Mouse (Mus musculus) granulocyte monocyte progenitor cell, adult 5-6 weeks (primary cell): ENCODE data around the gene Lgals9. TPM values are rescaled to one million over a fixed set of nuclear protein-coding genes. Genes with fewer than 3 reads are reported as not detected.
A peak's percentile ranks its signal among the peaks of the same experiment; 100 is the strongest.

Source experiments
- ATAC-seq: replicated peaks from 2 replicates; pipeline ENCODE4 v1.8.0; 2016; ENCODE audit warnings: mild to moderate bottlenecking, moderate TSS enrichment, inconsistent platforms; ENCODE audit not compliant: poor library complexity, severe bottlenecking
- total RNA-seq, 2 experiments: library from RNA; stranded (forward) in 1 of 2; stranded (reverse) in 1 of 2; fragments of 200-712, 200-1000 nt in 1 of 2; fragments of >200 nt in 1 of 2; fragmentation: Nextera tagmentation in 1 of 2; gene quantifications; 2 replicates each; pipeline ENCODE4 v1.2.3; 2014 to 2017

Gene Lgals9
- 273 and 289 TPM in 2 replicates for total RNA-seq (2014; fragmentation: Nextera tagmentation)
- 68.6 and 84.9 TPM in 2 replicates for total RNA-seq (2017)

DNA sequence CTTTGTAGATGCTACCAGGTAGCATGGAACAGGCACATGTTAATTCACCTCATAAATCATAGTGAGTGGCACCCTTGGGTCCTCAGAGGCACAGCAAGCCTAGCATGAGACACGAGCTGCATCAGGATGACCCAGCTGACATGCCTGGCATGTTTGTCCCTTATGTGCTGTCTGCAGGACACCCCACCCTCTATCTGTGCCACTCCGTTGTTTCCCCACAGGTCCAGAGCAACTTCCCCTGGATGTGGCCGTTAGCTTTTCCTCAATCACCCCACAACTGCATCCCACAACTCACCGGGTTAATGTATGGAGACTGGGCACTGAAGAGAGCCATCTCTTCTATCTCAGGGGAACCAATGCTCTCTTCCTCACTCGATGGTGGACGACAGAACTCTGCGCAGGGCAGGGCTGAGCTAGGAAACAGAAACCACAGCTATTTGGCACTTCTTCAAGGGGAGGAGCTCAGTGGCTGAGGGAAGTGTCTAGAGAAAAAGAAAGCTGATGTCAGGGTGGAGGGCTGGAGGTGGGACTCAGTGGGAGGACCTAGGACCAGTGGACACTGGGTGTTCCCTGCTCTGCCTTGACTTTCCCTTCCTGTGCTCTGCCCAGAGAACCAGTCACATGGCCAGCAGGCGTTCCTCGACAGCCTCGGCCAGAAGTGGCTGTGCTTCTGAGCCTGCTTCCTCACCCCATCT, at the start of gene Lgals9:
Lgals9 (minus strand) TSS at position 464 of the 695 bp plus-strand sequence.
- peak; percentile 81 for ATAC-seq

DNA sequence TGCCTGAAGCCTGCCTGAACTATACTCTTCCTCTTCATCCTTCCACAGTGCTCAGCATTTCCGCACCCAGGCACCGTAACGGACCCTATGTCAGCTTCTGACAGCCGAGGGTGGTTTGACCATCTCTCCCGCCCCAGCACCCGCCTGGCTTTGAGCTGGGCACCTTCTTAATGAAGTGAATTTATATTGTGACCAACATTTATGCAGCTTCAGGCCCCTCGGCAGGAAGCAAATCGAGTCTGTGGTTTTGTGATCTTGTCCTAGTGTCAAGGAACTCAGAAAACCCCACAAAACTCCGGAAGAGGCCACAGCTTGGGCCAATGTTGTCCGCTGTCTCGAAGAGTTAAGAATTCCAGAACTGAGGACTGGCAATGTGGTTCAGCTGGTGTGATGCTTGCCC, 48.9 kb upstream of the Lgals9 start:
- peak; percentile 14; the same call in 1 of the 2 replicates for ATAC-seq

DNA sequence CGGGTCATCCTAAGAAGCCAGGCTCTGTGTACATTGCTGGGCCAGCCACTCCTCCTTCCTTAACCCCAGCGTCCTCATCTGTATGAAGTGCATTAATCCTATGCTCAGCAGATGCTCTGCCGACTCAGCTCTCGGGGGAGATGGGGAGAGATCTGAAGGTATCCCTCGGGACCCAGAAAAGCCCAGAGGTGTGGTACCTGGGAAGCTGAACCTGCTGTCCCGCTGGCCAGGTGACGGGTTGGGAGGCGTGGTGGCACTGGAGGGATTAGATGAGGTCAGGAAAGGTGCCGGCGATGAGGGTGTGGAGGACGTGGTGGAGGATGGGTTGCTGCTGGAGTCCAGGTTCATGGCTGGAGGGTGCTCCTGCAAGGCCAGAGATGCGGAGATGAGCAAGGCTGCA, 48.3 kb upstream of the Lgals9 start:
- ATAC-seq, result no peak

DNA sequence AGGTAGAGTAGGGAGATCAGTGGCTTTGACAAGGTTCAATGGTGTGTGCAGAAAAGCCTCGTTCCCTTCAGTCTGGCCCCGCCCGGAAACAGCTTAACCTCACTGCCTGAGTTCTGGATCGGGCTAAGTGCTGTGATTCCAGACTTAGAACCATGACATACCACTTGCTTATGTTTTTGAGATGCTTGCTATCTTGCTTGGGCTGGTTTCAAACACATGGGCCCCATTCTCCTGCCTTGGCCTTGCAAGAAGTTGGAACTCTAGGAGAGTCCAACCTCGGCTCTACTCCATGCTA, 46.7 kb upstream of the Lgals9 start:
- ATAC-seq, result no peak

DNA sequence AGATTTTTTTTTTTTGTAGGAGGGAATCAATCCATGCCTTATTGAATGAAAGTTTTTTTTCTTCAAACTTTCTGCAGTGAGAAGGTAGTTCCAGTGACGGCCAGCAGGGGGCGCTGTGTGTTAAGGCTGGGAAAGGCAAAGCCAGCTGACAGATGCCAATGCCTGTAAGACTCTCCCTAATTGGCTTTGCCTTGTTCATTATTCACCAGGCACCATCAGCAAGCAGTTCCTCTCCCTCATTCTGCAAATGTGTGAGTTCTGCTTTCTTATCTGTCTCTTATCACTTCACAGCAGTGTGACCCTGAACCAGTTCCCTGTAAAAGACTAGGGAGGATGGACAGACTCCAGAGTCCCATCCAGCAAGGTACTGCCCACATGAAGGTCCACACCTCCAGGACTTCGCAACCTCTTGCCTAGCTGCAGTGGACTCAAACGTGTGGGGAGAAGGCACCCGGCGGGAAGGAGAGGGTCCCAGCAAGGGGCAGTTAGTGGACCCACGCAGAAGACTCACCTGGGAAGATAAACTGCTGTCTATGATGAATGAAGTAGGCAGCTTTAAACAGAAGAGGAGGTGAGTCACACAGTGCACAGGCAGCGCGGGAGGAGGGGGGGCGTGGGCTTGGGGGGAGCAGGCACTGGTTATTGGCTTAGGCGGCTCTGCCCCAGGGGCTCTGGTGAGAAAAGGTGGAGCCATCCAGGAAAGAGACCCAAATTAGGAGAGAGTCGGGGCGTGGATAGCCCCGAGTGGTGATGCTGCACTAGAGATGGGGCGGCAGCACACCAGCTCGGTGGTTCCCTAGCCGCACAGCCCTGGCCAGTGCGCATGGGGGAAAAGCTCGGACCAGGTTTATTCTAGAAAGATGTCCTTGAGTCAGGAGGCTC, 46.1 kb upstream of the Lgals9 start:
- ATAC-seq, result peak; percentile 50

DNA sequence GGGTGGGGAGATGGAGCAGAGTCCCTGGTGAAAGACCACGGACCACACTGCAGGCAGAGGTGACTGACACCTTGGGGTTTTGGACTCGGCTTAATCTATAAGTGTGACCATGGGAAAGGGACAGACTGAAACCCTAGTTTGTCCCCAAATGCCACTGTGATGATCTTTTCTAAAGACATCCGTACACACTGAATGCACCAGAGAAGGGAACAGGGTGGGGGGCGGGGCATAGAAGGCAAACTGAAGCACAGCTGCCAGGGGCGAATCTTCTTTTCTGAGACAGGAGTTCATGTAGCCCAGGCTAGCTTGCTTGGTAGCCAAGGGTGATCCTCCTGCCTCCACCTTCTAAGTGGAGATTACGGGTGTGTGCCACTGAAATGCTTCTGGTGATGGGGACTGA, 39.0 kb upstream of the Lgals9 start:
- peak; percentile 5; the same call in 1 of the 2 replicates for ATAC-seq

DNA sequence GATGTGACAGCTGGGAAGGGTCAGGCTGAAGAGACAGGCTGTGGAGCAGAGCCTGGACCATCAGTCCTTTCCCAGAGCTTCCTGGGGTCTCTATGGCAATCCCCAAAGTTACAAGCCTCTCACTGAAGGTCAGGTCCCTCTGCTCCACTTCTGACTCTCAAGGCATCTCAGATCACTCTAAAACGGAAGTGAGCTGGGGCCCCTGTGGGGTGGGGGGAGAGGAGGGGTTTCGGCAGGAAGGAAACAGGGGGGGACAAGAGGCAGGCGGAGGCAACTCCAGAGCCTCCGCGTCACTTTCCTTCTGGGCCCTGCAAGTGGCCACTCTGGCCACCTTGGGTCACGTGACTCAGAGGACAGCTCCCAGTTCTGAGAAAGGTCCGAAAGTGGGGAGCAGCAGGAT, 38.6 kb upstream of the Lgals9 start:
- peak; percentile 69 for ATAC-seq

DNA sequence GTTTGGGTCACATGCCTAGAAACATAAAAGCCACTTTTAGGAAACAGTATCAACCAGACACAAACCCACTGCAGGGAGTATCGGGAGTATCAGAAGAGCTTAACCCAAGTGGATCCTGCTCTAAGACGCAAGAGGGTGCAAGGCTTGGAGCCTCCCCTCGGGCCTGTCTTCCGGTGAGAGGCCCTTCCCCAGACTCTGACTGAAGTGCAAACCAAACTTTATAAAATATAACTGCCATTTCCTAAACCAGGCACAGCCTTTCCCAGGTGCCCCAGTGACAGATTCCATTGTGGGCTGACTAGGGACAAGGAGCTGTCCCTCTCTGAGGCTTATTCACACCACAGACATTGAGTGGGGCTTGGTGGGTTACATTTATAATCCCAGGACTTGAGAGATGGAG, 38.1 kb upstream of the Lgals9 start:
- no peak for ATAC-seq

DNA sequence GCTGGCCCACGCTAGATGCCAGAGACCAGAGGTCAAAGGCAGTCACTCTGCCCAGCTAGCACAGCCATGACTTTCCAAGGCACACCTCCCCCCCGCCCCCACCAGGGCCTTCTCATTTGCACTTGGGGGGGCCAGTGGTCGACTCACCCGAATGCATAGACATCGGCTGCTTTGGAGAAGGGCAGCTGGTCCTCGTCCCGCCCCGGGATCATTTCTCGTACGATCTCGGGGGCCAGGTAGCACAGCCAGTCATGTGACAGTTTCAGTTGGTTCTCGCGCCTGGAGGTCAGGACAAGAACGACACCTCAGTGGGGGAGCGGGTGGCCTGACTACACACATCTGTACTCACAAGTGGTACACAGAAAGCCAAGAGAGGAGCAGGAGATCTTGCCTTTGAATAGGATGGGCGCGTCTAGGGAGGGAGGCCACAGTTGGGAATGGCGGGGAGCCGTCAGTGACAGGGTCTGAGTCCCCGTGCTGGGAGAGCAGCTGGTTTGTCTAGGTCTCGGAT, 35.8 kb upstream of the Lgals9 start:
- ATAC-seq, result no peak

DNA sequence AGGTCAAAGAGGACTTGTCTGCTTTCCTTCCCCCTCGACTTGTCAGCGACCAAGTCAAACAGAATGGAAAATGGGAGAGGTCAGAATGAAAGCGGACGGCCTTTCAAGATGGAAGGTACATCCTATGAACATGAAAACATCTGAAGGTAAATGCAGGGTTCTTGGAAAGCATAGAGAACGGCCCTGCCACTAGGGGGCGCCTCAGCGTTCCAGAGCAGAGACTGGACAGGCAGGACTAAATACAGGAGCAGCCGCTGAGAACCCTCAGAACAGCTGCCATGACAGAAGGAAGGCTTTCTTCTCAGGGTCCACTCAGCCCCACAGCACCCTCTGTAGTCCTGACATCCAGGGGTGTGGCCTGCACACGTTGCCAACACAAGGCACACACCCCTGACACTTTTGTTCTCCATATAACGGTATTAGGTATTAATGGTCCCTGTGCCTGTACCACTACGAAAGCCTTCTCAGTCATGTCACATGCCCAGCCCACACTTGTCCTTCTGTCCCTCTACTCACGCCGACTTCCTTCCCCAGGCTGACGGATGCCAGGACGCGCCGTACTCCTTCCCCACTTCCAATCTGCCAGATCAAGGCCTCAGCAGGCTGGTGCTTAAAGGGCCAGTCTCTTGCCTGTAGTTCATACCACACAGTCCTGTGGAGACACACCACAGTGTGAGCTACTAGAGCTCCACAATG, 35.2 kb upstream of the Lgals9 start:
- ATAC-seq, result no peak

DNA sequence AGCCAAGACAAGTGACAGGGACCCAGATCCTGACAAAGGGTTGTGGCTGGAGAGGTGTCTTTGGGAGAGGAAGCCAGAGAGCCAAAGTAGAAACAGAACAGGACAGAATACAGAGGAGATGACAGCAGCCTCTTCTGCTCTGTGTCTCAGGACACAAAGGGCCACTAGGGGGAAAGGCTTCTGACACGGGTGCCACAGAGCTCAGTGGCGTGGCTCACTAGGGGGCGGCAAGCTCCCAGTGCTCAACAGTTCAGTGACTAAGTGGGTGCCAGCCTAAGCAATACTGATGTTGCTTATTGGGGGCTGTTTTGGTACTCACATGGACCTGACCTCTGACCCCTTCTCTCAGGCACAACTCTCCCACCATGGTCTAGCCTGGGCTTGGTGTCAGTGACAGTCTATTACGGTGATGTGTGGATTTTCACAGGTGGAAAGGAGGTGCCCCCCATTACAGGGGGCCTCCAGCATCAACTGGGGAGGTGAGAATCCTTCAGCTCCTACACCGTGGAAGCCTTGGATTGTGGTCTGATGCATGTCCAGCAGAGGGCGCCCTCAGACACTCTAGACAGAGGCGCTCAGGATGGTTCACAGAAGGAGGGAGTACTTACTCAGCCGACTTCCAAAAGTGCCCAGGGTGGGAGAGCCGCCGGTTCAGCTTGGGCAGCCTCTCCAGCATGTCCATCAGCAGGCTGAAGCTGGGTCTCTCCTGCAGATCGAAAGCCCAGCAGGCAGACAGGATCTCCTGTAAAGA, 34.4 kb upstream of the Lgals9 start:
- ATAC-seq, result peak; percentile 23; the same call in 1 of the 2 replicates

DNA sequence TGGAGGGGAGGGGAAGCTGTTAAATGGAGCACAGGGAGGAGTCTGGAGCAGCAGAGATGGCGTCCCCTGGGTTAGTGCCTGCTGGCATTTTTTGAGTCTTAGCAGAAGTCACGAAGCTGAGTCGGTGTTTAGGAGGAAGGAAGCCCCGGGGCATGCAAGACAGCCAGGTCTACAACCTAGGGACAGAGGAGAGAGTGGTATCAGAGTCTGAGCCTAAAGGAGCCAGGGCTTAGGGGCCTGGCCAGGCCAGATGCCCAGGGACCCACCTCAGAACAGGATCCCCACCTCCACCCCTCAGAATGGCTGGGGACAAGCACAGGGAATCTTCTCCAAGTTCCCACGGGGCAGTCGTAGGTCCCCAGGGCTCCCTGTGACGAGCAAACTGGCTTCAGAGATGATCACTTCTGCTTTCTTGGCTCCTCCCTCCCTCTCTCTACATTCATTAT, 32.4 kb upstream of the Lgals9 start:
- ATAC-seq, result peak; percentile 47

DNA sequence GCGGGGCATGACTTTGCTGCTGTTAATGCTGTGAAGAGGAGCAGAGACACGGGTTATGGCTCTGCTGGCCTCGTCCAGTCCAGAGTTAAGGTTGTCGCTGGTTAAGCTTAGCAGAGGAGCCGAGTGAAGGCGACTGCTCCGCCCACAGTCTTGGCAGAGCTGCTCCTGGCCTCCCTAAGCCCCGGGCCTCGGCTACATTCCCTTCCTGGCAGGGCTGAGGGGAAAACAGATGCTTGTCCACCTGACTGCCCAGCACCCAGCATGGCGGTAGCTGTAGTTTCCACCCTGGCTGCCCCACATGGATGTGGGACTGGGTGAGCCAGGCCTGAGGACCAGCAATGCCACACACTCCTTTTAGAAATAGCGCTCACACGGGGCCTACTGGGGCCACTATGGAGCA, 31.5 kb upstream of the Lgals9 start:
- no peak for ATAC-seq

DNA sequence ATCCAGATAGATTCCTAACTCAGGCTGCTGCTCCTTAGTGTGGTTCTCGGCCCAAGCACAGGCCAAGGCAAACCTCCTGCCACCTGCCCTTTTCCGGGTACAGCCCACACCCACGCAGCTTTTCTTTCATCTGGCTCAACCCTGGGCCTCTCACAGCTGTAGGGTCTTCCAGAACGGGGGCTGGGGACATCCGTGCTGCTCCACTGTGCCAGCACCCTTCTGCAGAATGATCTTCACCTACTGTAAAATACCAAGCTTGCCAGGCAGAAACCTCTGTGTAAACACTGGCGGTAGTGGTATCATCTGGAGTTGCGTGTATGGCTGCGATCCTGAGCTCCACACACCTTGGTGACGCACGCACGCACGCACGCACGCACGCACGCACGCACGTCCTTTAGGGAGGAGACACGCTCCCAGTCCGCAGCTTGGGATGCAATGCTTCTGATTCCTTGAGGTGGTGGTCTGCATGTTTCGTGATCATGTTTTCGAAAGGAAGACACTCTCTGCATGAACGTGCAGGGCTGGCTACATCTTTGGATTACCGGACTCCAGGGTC, 31.0 kb upstream of the Lgals9 start:
- ATAC-seq, result no peak

DNA sequence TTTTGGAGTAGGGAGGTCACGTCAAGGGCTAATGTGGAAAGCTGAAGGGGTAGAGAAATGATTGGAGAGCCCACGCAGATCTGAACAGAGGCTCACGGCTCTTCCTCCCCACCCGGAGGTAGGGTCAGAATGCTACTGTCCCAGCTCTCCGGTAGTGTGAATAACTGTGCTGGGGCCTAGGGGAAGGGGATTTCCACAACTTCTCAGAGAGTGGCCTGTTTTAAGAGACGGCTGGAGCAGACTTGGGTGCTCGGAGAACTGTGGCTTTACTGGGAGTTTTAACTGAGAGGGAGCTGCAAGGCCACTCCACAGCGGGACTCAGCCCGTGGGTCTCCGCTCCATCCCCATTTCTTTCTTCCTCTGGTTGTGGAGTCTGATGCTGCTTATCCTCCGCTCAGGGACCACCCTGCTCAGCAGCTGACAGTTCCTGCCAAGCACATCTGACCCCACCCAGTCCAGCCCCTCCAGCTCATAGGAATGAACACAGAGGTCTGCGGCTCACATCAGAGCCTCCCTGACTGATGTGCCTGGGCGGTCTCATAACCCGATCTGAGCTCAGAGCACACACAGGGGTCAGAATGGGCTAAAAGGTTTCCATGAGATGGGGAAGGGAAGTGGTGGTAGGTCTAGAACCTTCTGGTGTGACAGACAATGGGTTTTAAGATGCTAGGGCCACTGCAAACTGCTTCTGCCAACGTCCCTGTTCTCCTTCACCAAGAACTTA, 30.0 kb upstream of the Lgals9 start:
- no peak for ATAC-seq

DNA sequence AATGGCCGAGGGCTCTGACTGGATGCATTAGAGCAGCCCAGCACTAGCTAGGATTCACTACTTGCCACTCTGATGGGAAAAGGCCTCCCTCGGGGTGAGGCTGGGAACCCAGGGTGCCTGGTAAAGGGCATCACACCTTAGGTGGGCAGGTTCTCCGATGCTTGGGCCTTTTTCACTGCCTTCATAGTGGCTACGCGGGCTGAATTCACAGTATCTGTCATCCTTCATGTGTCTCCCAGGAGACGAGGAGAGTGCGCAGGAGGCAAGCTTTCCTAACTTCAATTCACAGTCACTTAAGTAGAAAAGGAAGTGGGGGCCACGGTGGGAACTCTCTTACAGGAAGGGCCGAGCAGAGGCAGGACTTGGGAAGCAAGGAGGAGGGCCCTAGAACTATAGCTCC, 29.1 kb upstream of the Lgals9 start:
- ATAC-seq, result no peak

DNA sequence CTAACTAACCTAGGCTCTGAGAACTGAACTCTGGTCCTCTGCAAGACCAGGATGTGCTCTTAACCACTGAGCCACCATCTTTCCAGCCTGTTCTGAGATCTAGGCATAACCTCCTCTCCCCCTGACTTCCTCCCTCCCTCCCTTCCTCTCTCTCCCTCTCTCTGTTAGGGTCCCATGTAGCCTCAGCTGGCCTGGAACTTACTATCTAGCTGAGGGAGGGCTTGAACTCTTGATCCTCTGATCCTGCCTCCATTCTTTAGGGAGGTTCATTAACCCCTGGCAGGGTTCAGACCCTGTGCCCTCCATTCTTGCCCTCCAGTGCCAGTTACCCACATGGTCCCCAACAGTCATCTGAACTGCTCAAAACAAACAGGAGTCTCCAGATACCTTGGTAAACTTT, 28.3 kb upstream of the Lgals9 start:
- no peak for ATAC-seq

DNA sequence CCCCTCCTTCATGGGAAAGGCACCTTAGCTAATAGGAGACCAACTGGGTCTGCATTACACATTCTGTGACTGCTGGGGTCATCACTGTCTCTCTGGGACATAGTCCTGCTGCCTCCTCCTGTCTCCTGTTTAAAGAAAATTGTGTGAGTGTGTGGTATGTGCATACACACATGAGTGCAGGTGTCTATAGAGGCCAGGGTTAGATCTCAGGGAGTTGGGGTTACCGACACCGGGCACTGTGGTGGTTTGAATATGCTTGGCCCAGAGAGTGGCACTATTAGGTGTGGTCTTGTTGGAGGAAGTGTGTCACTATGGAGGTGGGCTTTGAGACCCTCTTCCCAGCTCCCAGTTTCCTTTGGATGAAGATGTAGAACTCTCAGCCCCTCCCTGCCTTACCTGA, 27.8 kb upstream of the Lgals9 start:
- no peak for ATAC-seq

DNA sequence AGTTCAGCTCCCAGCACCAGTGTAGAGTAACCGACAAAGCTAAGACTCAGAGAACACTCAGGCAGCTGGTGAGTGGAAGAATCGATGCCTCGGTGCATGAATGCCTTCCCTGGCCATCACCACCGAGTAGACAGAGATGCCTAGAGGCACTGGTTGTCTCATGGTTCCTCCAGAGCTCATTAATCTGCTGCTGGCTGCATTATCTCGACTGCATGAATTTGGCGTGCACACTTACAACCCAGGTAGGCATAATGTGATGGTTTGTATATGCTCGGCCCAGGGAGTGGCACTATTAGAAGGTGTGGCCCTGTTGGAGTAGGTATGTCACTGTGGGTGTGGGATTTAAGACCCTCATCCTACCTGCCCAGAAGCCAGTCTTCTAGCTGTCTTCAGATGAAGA, 24.1 kb upstream of the Lgals9 start:
- no peak for ATAC-seq
